Mouse (Mus musculus): Measurements from ENCODE around the gene Ank. TPM values are rescaled to one million over a fixed set of nuclear protein-coding genes. Genes with fewer than 3 reads are reported as not detected.
A peak's percentile ranks its signal among the peaks of the same experiment; 100 is the strongest.
"Not testable (repeated sequence)": the region's sequence is repeated elsewhere in the genome, so short reads cannot be mapped to it uniquely, and the experiment has no call there.

Gene Ank
- polyA plus RNA-seq, 1 experiment from 2014 or later, result 16.7 TPM

GRCm38 (mm10) chr15:27444772-27445347 lies 21.6 kb upstream of the Ank start:
- Histone ChIP-seq H3K4me3 (replicated peaks) (no peak overlapping the region), H3K9me3 (replicated peaks) (no peaks in the 10 kb centered on the region), H3K27ac (replicated peaks) (no peak overlapping the region), H3K4me2 (no peak overlapping the region), H3K9ac (replicated peaks) (no peak overlapping the region), H3K36me3 (no peaks in the 10 kb centered on the region), H3K4me1 (no peaks in the 10 kb centered on the region), H3K27me3 (replicated peaks) (no peaks in the 10 kb centered on the region)
- WGBS, result 86% methylated on average over 8 of the region's 9 CpGs
- ATAC-seq (ENCODE audit: low FRiP score), result no peak

- no peaks in the 10 kb centered on the region for H3K27me3 ChIP-seq (replicated peaks)
- no peak overlapping the region for H3K27ac ChIP-seq (replicated peaks)
These were observed 15.8 kb upstream of the Ank start for GRCm38 (mm10) chr15:27450689-27451088.

GRCm38 (mm10) chr15:27451760-27452159 lies 14.7 kb upstream of the Ank start:
- no peaks in the 10 kb centered on the region for H3K27me3 ChIP-seq (replicated peaks)
- H3K27ac ChIP-seq (replicated peaks), result no peak overlapping the region
- H3K9ac ChIP-seq (replicated peaks), result no peak overlapping the region
- no peak overlapping the region for H3K4me2 ChIP-seq
- no peak for ATAC-seq (ENCODE audit: low FRiP score)
- no peak overlapping the region for H3K4me3 ChIP-seq (replicated peaks)
- 83% methylated on average over 3 of the region's 3 CpGs for WGBS
- H3K4me1 ChIP-seq, result no peaks in the 10 kb centered on the region
- H3K9me3 ChIP-seq (replicated peaks), result no peaks in the 10 kb centered on the region
- H3K36me3 ChIP-seq, result no peaks in the 10 kb centered on the region

More at GRCm38 (mm10) chr15:27450689-27451088, 15.8 kb upstream of the Ank start:
- Histone ChIP-seq H3K36me3 (no peaks in the 10 kb centered on the region), H3K4me1 (no peaks in the 10 kb centered on the region), H3K9ac (replicated peaks) (no peak overlapping the region), H3K4me3 (replicated peaks) (no peak overlapping the region), H3K4me2 (no peak overlapping the region), H3K9me3 (replicated peaks) (no peaks in the 10 kb centered on the region)
- ATAC-seq (ENCODE audit: low FRiP score), result no peak
- 87% methylated on average over 5 of the region's 5 CpGs for WGBS

- Histone ChIP-seq H3K4me1 (no peaks in the 10 kb centered on the region), H3K36me3 (no peaks in the 10 kb centered on the region), H3K4me3 (replicated peaks) (no peak overlapping the region), H3K4me2 (no peak overlapping the region), H3K9ac (replicated peaks) (no peak overlapping the region), H3K27ac (replicated peaks) (no peak overlapping the region), H3K27me3 (replicated peaks) (no peaks in the 10 kb centered on the region), H3K9me3 (replicated peaks) (no peaks in the 10 kb centered on the region)
- WGBS, result 90% methylated on average over 9 of the region's 9 CpGs
- no peak for ATAC-seq (ENCODE audit: low FRiP score)
These were observed 14.0 kb upstream of the Ank start for GRCm38 (mm10) chr15:27452496-27452895.

- Histone ChIP-seq H3K27me3 (replicated peaks) (no peaks in the 10 kb centered on the region), H3K9me3 (replicated peaks) (no peaks in the 10 kb centered on the region), H3K4me1 (peaks cover 10% of the 10 kb centered on the region), H3K27ac (replicated peaks) (no peak overlapping the region), H3K9ac (replicated peaks) (no peak overlapping the region), H3K4me3 (replicated peaks) (no peak overlapping the region), H3K36me3 (no peaks in the 10 kb centered on the region), H3K4me2 (no peak overlapping the region)
- 92% methylated on average over 2 of the region's 2 CpGs for WGBS
- no peak for ATAC-seq (ENCODE audit: low FRiP score)
These were observed 9.5 kb upstream of the Ank start for GRCm38 (mm10) chr15:27457001-27457400.

- not testable (repeated sequence) for H3K27ac ChIP-seq (replicated peaks); H3K27me3 ChIP-seq (replicated peaks); H3K36me3 ChIP-seq; H3K9me3 ChIP-seq (replicated peaks); H3K9ac ChIP-seq (replicated peaks); H3K4me3 ChIP-seq (replicated peaks); H3K4me2 ChIP-seq; ATAC-seq (ENCODE audit: low FRiP score)
- peaks cover 13% of the 10 kb centered on the region for H3K4me1 ChIP-seq
- 64% methylated on average over 14 of the region's 14 CpGs for WGBS
These were observed 6.7 kb upstream of the Ank start for GRCm38 (mm10) chr15:27459781-27460180.

- Histone ChIP-seq H3K9ac (replicated peaks) (no peak overlapping the region), H3K4me1 (peaks cover 13% of the 10 kb centered on the region), H3K4me3 (replicated peaks) (no peak overlapping the region), H3K27me3 (replicated peaks) (no peaks in the 10 kb centered on the region), H3K36me3 (no peaks in the 10 kb centered on the region), H3K9me3 (replicated peaks) (no peaks in the 10 kb centered on the region), H3K27ac (replicated peaks) (no peak overlapping the region), H3K4me2 (0 out of 2 replicates have a peak overlapping the region, but pooled peaks have one; percentile 1)
- ATAC-seq (ENCODE audit: low FRiP score), result no peak
- 12% methylated on average over 12 of the region's 12 CpGs for WGBS
These were observed 4.9 kb upstream of the Ank start for GRCm38 (mm10) chr15:27461336-27462245.

- no peak for ATAC-seq (ENCODE audit: low FRiP score)
- 96% methylated on average over 13 of the region's 13 CpGs for WGBS
- Histone ChIP-seq H3K9me3 (replicated peaks) (no peaks in the 10 kb centered on the region), H3K4me3 (replicated peaks) (no peak overlapping the region), H3K27me3 (replicated peaks) (no peaks in the 10 kb centered on the region), H3K4me2 (no peak overlapping the region), H3K36me3 (no peaks in the 10 kb centered on the region), H3K4me1 (peaks cover 26% of the 10 kb centered on the region), H3K27ac (replicated peaks) (no peak overlapping the region), H3K9ac (replicated peaks) (no peak overlapping the region)
These were observed 2.6 kb upstream of the Ank start for GRCm38 (mm10) chr15:27463876-27464275.

GRCm38 (mm10) chr15:27465391-27466005 lies 979 bp upstream of the Ank start:
- peak; percentile 29; the same call in 1 of the 2 replicates for ATAC-seq (ENCODE audit: low FRiP score)
- peak overlapping the region; percentile 64 for H3K4me2 ChIP-seq
- H3K4me1 ChIP-seq, result peaks cover 35% of the 10 kb centered on the region
- H3K36me3 ChIP-seq, result no peaks in the 10 kb centered on the region
- H3K4me3 ChIP-seq (replicated peaks), result peak overlapping the region; percentile 79
- no peaks in the 10 kb centered on the region for H3K9me3 ChIP-seq (replicated peaks)
- 11% methylated on average over 8 of the region's 8 CpGs for WGBS
- H3K27ac ChIP-seq (replicated peaks), result peak overlapping the region; percentile 97
- H3K9ac ChIP-seq (replicated peaks), result peak overlapping the region; percentile 80
- H3K27me3 ChIP-seq (replicated peaks), result no peaks in the 10 kb centered on the region

- Histone ChIP-seq H3K4me2 (peak overlapping the region; percentile 64), H3K4me1 (peaks cover 32% of the 10 kb centered on the region), H3K36me3 (no peaks in the 10 kb centered on the region), H3K9me3 (replicated peaks) (no peaks in the 10 kb centered on the region), H3K27me3 (replicated peaks) (no peaks in the 10 kb centered on the region), H3K9ac (replicated peaks) (peak overlapping the region; percentile 80), H3K4me3 (replicated peaks) (peak overlapping the region; percentile 79), H3K27ac (replicated peaks) (peak overlapping the region; percentile 97)
- WGBS, result 0% methylated on average over 25 of the region's 25 CpGs
- ATAC-seq (ENCODE audit: low FRiP score), result peak; percentile 51
These were observed 609 bp downstream of the Ank start for GRCm38 (mm10) chr15:27467081-27467491.

GRCm38 (mm10) chr15:27467641-27468040 lies 1.2 kb downstream of the Ank start:
- H3K9me3 ChIP-seq (replicated peaks), result no peaks in the 10 kb centered on the region
- ATAC-seq (ENCODE audit: low FRiP score), result peak; percentile 11; the same call in 1 of the 2 replicates
- peaks cover 36% of the 10 kb centered on the region for H3K4me1 ChIP-seq
- peak overlapping the region; percentile 80 for H3K9ac ChIP-seq (replicated peaks)
- peak overlapping the region; percentile 97 for H3K27ac ChIP-seq (replicated peaks)
- WGBS, result 8% methylated on average over 7 of the region's 7 CpGs
- no peaks in the 10 kb centered on the region for H3K27me3 ChIP-seq (replicated peaks)
- H3K4me3 ChIP-seq (replicated peaks), result peak overlapping the region; percentile 79
- H3K36me3 ChIP-seq, result no peaks in the 10 kb centered on the region
- H3K4me2 ChIP-seq, result peak overlapping the region; percentile 64

All from neural tube, embryonic 15.5 days (tissue).